Mouse (Mus musculus): ENCODE measurements around the gene Anks1b. TPM values are rescaled to one million over a fixed set of nuclear protein-coding genes. Genes with fewer than 3 reads are reported as not detected.
A peak's percentile ranks its signal among the peaks of the same experiment; 100 is the strongest.

The Anks1b gene
- total RNA-seq, 2 experiments from 2014 or later, result 417 TPM

DNA sequence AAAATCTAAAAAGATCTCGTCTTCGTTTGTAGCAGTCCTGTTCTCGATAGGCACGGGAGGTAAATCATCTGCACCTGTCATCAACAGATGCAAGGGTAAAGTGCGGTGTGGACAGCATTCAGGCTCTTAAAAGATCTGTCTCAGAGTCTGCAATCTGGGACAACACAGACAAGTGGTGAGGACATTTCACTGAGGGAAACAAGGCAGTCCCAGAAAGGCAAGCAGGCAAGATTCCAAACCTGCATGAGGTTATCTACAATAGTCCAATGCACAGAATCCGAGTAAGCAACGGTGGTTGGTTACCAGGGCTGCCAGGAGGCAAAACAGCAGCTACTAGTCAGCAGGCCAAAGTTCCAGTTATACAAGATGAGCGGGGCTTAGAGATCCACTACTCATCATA lies 912.4 kb downstream of the Anks1b start:
- no peak for DNase-seq (ENCODE audit: low spot score in 2 of 2)

- no peak for DNase-seq (ENCODE audit: low spot score in 2 of 2)
Observed at GRCm38 (mm10) chr10:90803112-90803511, 929.8 kb downstream of the Anks1b start.

- DNase-seq (ENCODE audit: low spot score in 2 of 2), result no peak
Observed at GRCm38 (mm10) chr10:90804602-90805095, 931.3 kb downstream of the Anks1b start.

- peak in 1 of 2 experiments; percentile 2 for DNase-seq (ENCODE audit: low spot score in 2 of 2)
Observed at GRCm38 (mm10) chr10:90808616-90809310, 935.5 kb downstream of the Anks1b start.

DNA sequence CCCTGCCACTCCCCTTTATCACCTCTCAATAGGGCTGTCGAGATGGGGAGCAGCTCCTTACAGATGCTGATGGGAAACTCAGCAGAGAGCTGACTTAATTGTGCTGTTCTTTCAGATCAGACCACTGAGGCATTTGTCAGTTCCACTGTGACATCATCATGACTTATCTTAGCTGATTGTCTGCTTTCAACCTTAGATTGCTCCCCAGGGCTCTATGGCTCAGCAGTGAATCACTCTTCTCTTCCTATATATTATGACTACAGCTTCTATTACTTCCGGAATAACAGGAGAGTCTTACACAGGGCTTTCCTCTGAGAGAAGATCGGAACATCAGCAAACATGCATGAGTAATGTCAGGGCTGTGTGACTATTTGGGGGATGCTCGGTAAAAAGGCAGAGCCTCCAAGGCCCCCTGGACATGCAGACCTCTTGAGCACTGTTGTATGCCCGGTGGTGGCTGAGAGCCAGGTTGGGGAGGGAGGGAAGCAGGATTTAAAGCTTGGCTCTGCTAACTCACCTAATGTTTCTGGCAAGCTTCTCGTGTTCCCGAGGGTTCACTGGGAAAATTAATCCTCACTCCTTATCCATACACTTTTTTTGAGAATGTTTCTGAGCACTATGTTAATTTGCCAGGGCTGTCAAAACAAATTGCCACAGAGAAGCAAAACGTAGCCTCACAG lies 936.7 kb downstream of the Anks1b start:
- DNase-seq (ENCODE audit: low spot score in 2 of 2), result peak in 1 of 2 experiments; percentile 3

DNA sequence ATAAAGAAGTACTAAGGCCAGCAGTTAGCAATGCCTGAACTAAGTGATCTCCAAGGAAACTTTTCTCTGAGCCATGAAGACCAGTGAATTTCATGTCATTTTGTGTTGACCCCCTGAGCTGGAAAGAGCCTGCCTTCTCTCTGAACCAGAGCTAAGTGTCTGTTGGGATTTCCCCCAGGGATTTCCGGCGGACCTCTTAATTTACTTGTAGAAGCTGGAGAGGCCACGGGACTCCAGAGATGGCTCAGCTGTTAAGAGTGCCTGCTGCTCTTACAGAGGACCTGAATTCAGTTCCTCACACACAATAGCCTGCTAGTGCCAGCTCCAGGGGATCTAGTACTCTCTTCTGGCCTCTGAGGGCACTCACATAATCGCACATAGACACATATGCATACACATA lies 938.1 kb downstream of the Anks1b start:
- no peak for DNase-seq (ENCODE audit: low spot score in 2 of 2)

DNA sequence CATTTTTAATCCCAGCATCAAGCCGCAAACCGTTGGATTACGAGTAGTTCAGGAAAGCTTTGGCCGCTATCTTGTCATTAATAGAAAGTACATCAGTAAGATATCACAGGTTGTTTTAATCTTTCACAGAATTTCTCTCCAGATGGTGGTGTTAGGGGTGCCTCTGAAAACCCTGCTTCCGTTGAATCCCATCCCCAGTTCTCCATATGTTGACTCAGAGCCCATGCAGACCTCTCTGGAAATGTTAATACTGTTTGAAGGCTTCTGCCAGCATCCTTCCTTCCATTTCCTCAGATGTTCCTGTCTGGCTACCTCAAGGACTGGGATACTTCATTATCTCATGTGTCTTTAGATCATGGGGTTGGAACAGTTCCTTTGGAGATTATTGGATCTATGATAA lies 940.0 kb downstream of the Anks1b start:
- DNase-seq (ENCODE audit: low spot score in 2 of 2), result no peak

- no peak for DNase-seq (ENCODE audit: low spot score in 2 of 2)
Observed at GRCm38 (mm10) chr10:90814412-90814811, 941.1 kb downstream of the Anks1b start.

DNA sequence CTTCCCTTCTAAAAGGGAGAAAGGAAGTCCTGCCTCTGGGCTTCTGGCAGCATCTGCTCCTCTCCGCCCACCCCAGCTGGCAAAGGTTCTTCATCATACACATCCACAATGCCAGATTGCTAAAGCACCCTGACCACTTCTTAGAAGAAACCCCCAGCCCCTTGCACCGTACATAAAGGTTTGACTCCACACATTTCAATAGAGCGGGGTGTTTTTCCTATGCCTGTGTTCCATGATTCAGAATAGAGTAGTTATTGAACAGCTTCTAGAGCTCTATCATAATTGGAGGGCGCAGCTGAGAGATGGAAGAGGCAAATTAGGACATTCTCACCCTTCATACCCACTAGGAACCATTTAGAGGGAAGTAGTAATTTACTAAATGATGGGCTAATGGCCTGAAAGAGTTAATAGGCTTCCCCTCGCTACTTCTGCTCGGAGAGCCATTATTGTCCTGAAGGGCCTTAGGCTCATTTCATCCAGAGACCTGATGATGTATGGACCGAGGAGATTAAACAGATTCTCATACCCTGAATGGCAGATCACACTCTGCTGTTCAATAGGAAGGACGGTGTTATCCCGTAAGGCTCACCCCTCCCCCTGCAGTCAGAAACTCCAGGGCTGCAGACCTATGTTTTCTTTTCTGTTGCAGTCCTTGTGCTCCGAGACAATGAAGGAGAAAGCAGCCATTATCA lies 945.1 kb downstream of the Anks1b start:
- no peak for DNase-seq (ENCODE audit: low spot score in 2 of 2)

GRCm38 (mm10) chr10:90823438-90823837 lies 950.1 kb downstream of the Anks1b start:
- DNase-seq (ENCODE audit: low spot score in 2 of 2), result no peak

DNA sequence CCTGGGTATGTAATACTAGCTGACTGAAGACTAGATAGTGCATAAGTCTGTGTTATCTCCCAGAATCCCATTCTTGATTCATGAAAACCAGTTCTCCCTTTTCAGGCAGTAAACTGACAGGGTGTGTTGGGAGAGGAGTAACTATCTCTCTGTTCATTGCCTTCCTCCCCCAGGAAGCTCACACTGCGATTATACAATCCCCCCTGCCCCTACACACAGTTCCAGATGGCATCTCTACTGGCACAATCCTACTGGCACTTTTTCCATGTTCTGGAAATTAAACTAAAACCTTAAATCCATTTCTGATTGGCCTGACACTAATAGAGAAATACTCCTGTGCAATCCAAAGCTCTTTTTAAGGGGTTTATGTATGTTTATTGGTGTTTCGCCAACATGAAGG lies 951.4 kb downstream of the Anks1b start:
- DNase-seq (ENCODE audit: low spot score in 2 of 2), result no peak

GRCm38 (mm10) chr10:90826939-90827338 lies 953.6 kb downstream of the Anks1b start:
- DNase-seq (ENCODE audit: low spot score in 2 of 2), result no peak

DNA sequence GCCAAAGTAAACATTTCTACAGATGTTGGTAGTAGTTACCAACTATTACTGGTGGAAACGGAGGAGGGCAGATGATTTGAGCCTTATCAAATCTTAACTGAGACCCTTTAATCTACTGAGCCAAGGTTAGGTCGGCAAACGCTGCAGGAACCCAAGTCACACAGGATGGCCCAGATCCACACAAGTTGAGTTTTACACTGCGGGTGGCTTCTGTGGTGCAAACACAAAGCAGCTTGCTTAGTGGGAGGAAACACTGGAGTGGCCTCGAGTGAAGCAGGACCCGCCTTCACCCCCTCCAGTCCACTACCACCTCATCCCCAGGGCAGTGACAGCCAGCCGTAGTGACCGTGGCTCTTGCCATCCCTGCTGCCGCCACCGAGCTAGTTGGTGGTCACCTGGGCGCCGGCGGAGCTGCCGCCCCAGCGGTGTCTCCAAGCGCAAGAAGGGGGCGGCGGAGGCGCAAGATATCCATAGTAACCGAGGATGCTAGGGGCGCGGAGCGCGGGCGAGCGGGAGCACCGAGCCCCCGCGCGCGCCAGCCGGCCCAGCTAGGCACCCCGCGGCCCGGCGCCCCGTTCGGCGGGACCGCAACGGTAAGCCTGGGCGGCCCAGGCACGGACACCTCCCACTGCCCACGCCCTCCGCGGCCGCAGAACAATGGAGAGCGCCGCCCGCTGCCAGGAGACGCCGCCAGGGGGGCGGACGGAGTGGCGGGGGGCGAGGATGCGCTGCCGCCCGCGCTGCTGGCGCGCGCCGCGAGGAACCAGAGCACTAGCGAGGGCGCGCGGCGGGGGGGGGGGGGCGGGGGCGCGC lies 955.5 kb downstream of the Anks1b start:
- peak; percentile 53 to 68 for DNase-seq (ENCODE audit: low spot score in 2 of 2)

GRCm38 (mm10) chr10:90829394-90830267 lies 956.3 kb downstream of the Anks1b start:
- peak; percentile 56 to 71 for DNase-seq (ENCODE audit: low spot score in 2 of 2)

DNA sequence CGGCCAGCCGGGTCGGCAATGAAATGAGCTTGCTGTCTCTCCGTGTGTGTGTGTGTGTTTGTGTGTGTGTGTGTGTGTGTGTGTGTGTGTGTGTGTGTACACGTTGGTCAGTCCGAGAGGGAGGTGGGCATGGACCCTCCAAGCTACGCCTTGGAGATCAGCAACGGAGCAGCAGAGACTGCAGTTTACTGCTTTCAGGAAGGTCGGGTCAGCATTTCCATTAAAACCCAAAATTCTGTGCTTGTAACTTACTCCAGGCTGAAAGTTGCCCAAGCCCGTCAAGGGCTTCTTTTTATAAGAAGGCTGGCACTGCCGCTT lies 956.9 kb downstream of the Anks1b start:
- DNase-seq (ENCODE audit: low spot score in 2 of 2), result no peak

GRCm38 (mm10) chr10:90830591-90831287 lies 957.4 kb downstream of the Anks1b start:
- DNase-seq (ENCODE audit: low spot score in 2 of 2), result no peak

- no peak for DNase-seq (ENCODE audit: low spot score in 2 of 2)
Observed at GRCm38 (mm10) chr10:90831288-90831626, 957.9 kb downstream of the Anks1b start.

GRCm38 (mm10) chr10:90834306-90834705 lies 961.0 kb downstream of the Anks1b start:
- DNase-seq (ENCODE audit: low spot score in 2 of 2), result no peak

GRCm38 (mm10) chr10:90835195-90835594 lies 961.9 kb downstream of the Anks1b start:
- DNase-seq (ENCODE audit: low spot score in 2 of 2), result no peak
